Mouse (Mus musculus) forebrain, embryonic 16.5 days (tissue): ENCODE measurements around the gene Ttll1. TPM values are rescaled to one million over a fixed set of nuclear protein-coding genes. Genes with fewer than 3 reads are reported as not detected.
"Not testable (repeated sequence)": the region's sequence is repeated elsewhere in the genome, so short reads cannot be mapped to it uniquely, and the experiment has no call there.

Experiments
- ATAC-seq: fragments of 200-750 bp; cut with Nextera tagmentation; 2 replicates; pipeline ENCODE4 v1.8.0; 2017; ENCODE audit warnings: mild to moderate bottlenecking, moderate library complexity
- H3K27ac ChIP-seq: fragments of 300-500 bp; sonication (generic); 2 replicates; pipeline ENCODE4 v1.5.1; 2014; ENCODE audit warnings: low read length, control low read depth
- H3K27me3 ChIP-seq: fragments of 300-500 bp; sonication (generic); replicated peaks from 2 replicates; pipeline ENCODE4 v1.6.1; 2014; ENCODE audit warnings: low read length; ENCODE audit not compliant: control insufficient read depth, insufficient read depth
- H3K36me3 ChIP-seq: fragments of 300-500 bp; sonication (generic); 2 replicates; pipeline ENCODE4 v1.6.1; 2014; ENCODE audit not compliant: control insufficient read depth, insufficient read depth
- H3K4me1 ChIP-seq: fragments of 300-500 bp; sonication (generic); replicated peaks from 2 replicates; pipeline ENCODE4 v1.6.1; 2014; ENCODE audit warnings: low read length; ENCODE audit not compliant: control insufficient read depth, insufficient read depth
- H3K4me2 ChIP-seq: fragments of 300-500 bp; sonication (generic); 2 replicates; pipeline ENCODE4 v1.6.1; 2014; ENCODE audit warnings: mild to moderate bottlenecking, low read length, control low read depth
- H3K4me3 ChIP-seq: fragments of 300-500 bp; sonication (generic); replicated peaks from 2 replicates; pipeline ENCODE4 v1.5.1; 2014; ENCODE audit warnings: mild to moderate bottlenecking, low read length, control low read depth
- H3K9ac ChIP-seq: fragments of 300-500 bp; sonication (generic); replicated peaks from 2 replicates; pipeline ENCODE4 v1.6.1; 2014; ENCODE audit warnings: low read depth, low read length, control low read depth
- H3K9me3 ChIP-seq: fragments of 300-500 bp; sonication (generic); 2 replicates; pipeline ENCODE4 v1.6.1; 2016; ENCODE audit warnings: low read length; ENCODE audit not compliant: control insufficient read depth
- WGBS: fragments of 180-500 bp; shearing (Covaris S2); extraction: QIAGEN DNeasy Blood & Tissue Kit; methylation state at CpG from one replicate; pipeline ENCODE4 v1.1.7; 2014; 5-methylcytosine and 5-hydroxymethylcytosine counted together
- polyA plus RNA-seq: library from polyadenylated mRNA; unstranded; fragments of >200 nt; fragmentation: Nextera tagmentation; extraction: Ambion mirVana; gene quantifications from 2 replicates; pipeline ENCODE4 v1.2.1, GENCODE M21; 2015

Gene Ttll1
- polyA plus RNA-seq, 1 experiment from 2014 or later: 114 TPM

DNA sequence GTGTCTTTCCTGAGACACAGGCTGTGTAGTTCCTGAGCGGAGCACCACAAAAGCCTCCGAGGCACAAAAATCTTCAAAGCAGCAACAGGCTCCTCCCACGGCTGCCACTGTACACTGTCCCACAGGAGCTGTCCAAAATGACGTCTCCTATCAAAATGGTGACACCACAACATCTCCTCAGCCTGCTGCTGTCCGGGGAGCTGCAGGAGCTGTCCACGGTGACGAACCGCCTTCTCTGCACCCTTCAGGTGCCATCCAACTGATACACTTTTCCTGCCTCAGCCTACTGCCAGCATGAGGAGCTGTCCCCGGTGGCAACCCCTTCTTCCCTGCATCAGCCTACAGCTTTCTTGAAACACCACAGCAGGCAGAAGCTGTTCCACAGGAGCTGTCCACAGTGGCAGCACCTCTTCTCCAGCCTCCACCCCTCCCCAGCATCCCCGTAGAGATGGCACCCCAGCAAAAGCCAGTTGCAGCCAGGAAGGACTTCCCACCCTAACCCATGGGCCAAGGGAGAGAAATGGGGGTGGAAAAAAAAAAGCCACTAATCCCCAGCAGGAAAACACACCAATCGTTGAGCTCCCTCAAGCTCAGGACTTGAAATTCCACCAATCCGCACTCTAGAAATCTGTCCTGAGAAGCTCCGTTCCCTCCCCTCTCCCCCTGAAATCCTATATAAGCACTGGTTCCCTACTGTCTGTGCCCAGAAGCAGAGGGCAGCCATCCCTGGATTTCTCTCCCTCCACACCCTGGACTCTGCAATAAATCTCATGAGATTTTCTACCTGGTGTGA is 2.0 kb upstream of the Ttll1 start:
- H3K4me2 ChIP-seq: no peak overlapping the region
- no peak for ATAC-seq
- H3K4me3 ChIP-seq: no peak overlapping the region
- H3K4me1 ChIP-seq: peaks cover 23% of the 10 kb centered on the region
- no peaks in the 10 kb centered on the region for H3K36me3 ChIP-seq
- H3K27me3 ChIP-seq: no peaks in the 10 kb centered on the region
- H3K27ac ChIP-seq: no peak overlapping the region
- no peaks in the 10 kb centered on the region for H3K9me3 ChIP-seq
- H3K9ac ChIP-seq: no peak overlapping the region
- WGBS: 80% methylated on average over 13 of the region's 13 CpGs

DNA sequence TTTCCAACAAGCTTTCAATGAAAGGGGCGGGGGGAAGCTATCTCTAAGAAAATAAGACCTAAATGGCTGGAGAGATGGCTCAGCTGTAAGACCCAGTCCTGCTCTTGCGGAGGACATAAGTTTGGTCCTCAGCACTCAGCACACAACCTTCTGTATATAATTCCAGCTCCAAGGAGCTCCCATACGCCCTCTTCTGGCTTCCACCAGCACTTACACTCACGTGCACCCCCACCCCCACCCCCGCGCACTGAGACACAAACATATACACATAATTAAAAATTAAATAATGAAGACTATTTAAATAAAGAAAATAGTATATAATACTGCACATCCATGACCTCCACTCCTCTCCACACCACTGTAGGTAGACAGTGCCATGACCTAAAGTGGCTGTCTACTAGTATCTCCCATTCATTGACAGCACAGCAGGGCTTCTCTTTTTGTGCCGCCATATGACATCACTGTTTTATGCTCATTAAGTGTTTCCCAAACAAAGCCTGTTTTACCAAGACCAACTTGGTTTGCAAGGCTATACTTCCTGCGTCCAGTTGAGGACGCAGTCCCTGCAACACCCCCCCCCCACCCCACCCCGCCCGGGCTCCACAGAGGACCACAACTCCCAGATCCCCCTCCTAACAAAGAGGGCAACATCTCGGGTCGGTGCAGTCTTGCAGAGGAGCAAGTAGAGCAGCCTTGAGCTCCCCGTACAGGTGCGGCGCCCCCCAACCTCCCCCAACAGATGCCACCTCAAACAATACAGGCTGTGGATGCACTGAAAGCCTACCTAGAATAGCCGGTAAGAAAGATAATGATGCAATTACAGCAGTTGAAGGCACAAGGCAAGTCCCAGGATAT is 516 bp downstream of the Ttll1 start:
- Histone ChIP-seq H3K27me3 (no peaks in the 10 kb centered on the region), H3K27ac (peak overlapping the region; percentile 91), H3K4me3 (peak overlapping the region; percentile 54), H3K9ac (peak overlapping the region; percentile 67), H3K36me3 (0 out of 2 replicates have a peak, but pooled peaks cover 2% of the 10 kb centered on the region), H3K4me2 (peak overlapping the region; percentile 52), H3K4me1 (peaks cover 23% of the 10 kb centered on the region), H3K9me3 (no peaks in the 10 kb centered on the region)
- peak; percentile 84 for ATAC-seq
- WGBS: 25% methylated on average over 17 of the region's 17 CpGs

GRCm38 (mm10) chr15:83501483-83501882 is 9.2 kb downstream of the Ttll1 start:
- not testable (repeated sequence) for H3K9me3 ChIP-seq, ATAC-seq, H3K9ac ChIP-seq, H3K4me2 ChIP-seq, H3K4me1 ChIP-seq, H3K27me3 ChIP-seq, H3K4me3 ChIP-seq, H3K27ac ChIP-seq
- 88% methylated on average over 6 of the region's 6 CpGs for WGBS
- H3K36me3 ChIP-seq: peaks cover 40% of the 10 kb centered on the region

- ATAC-seq: no peak
- Histone ChIP-seq H3K4me3 (no peak overlapping the region), H3K27me3 (no peaks in the 10 kb centered on the region), H3K9ac (no peak overlapping the region), H3K27ac (no peak overlapping the region), H3K4me2 (no peak overlapping the region), H3K36me3 (peaks cover 47% of the 10 kb centered on the region), H3K4me1 (no peaks in the 10 kb centered on the region), H3K9me3 (no peaks in the 10 kb centered on the region)
- 67% methylated on average over 3 of the region's 3 CpGs for WGBS
These were observed 10.3 kb downstream of the Ttll1 start for GRCm38 (mm10) chr15:83500352-83500751.

GRCm38 (mm10) chr15:83499211-83499755 is 11.4 kb downstream of the Ttll1 start:
- 93% methylated on average over 10 of the region's 10 CpGs for WGBS
- H3K4me1 ChIP-seq: no peaks in the 10 kb centered on the region
- no peak overlapping the region for H3K4me3 ChIP-seq
- no peaks in the 10 kb centered on the region for H3K9me3 ChIP-seq
- H3K9ac ChIP-seq: no peak overlapping the region
- H3K27me3 ChIP-seq: no peaks in the 10 kb centered on the region
- peaks cover 50% of the 10 kb centered on the region for H3K36me3 ChIP-seq
- no peak overlapping the region for H3K4me2 ChIP-seq
- ATAC-seq: no peak
- no peak overlapping the region for H3K27ac ChIP-seq

DNA sequence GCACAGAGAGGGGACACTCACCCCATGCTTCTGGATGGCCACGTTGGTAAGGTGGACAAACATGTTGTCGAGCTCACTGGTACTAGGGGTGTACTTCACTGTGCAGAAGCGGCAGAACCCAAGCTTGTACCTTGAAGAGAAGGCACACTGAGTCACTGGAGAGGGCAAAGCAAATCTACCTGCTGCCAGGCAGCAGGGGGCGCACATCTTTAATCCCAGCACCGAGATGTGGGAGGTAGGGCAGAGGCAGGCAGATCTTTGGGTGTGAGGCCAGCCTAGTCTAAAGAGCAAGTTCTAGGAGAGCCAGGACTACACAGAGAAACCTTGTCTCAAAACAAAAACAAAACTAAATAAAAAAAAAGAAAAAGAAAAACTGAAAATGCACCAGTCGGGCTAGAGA is 13.4 kb downstream of the Ttll1 start:
- Histone ChIP-seq H3K27ac (no peak overlapping the region), H3K27me3 (no peaks in the 10 kb centered on the region), H3K4me1 (no peaks in the 10 kb centered on the region), H3K4me3 (no peak overlapping the region), H3K9ac (no peak overlapping the region), H3K36me3 (peaks cover 44% of the 10 kb centered on the region), H3K4me2 (no peak overlapping the region), H3K9me3 (no peaks in the 10 kb centered on the region)
- ATAC-seq: no peak
- 94% methylated on average over 6 of the region's 6 CpGs for WGBS

GRCm38 (mm10) chr15:83495787-83496367 is 14.8 kb downstream of the Ttll1 start:
- H3K36me3 ChIP-seq: peaks cover 50% of the 10 kb centered on the region
- no peak for ATAC-seq
- H3K27me3 ChIP-seq: no peaks in the 10 kb centered on the region
- 79% methylated on average over 22 of the region's 22 CpGs for WGBS
- H3K4me3 ChIP-seq: no peak overlapping the region
- no peak overlapping the region for H3K4me2 ChIP-seq
- H3K9ac ChIP-seq: no peak overlapping the region
- H3K9me3 ChIP-seq: no peaks in the 10 kb centered on the region
- H3K27ac ChIP-seq: no peak overlapping the region
- no peaks in the 10 kb centered on the region for H3K4me1 ChIP-seq

DNA sequence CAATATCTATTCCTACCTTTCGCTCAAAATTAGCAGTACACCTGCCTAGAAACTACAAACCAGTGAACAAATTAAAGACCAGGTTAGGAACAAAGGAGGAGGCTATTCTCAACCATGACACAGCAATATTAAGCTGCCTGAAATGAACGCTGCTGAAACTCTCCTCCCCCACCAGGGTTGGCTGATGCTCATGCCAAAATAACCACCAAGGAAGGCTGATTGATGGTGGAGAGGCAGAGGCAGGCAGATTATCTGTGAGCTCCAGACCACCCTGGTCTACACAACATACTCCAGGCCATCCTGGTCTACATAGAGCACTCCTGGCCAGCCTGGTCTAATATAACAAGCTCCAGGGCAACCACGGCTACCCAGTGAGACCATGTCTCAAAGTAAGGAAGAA is 15.5 kb downstream of the Ttll1 start:
- peaks cover 52% of the 10 kb centered on the region for H3K36me3 ChIP-seq

GRCm38 (mm10) chr15:83494572-83494920 is 16.1 kb downstream of the Ttll1 start:
- Histone ChIP-seq H3K4me1 (no peaks in the 10 kb centered on the region), H3K4me2 (no peak overlapping the region), H3K27me3 (no peaks in the 10 kb centered on the region), H3K9me3 (no peaks in the 10 kb centered on the region), H3K27ac (no peak overlapping the region), H3K9ac (no peak overlapping the region), H3K4me3 (no peak overlapping the region), H3K36me3 (peaks cover 52% of the 10 kb centered on the region)
- ATAC-seq: no peak
- 70% methylated on average over 6 of the region's 6 CpGs for WGBS

More for the DNA sequence above, 15.5 kb downstream of the Ttll1 start:
- H3K4me1 ChIP-seq: no peaks in the 10 kb centered on the region
- 85% methylated on average over 3 of the region's 3 CpGs for WGBS
- no peak overlapping the region for H3K4me3 ChIP-seq
- H3K27ac ChIP-seq: no peak overlapping the region
- H3K9me3 ChIP-seq: no peaks in the 10 kb centered on the region
- no peak for ATAC-seq
- H3K27me3 ChIP-seq: no peaks in the 10 kb centered on the region
- H3K9ac ChIP-seq: no peak overlapping the region
- H3K4me2 ChIP-seq: no peak overlapping the region
